9 mouse cellular contexts compared by ENCODE assay signal in the genomic region with DNA sequence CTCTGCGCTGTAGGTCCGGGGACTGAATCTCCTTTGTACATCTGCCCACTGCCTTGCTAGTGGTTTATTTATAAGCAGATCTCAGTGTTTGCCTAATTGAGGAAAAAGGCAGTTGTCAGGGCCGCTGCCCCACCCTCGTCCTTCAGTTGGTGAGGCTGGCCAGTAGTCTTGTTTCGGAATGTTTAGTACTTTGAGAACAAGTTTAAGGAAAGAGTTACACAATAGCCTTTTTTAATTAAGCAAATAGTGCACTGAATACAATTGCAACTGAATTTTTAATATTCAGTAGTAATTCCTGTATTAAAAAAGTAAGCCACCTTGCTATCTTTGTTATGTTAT. TPM values are rescaled to one million over a fixed set of nuclear protein-coding genes. Genes with fewer than 3 reads are reported as not detected.
DNase-seq lines count a peak whose midpoint lies in the region; ATAC-seq and TF ChIP-seq lines count a peak whose summit lies in the region.
"Had no signal": no experiment of that assay in that cellular context is flagged by ENCODE, and none has a peak within 500 bp of the region (broad histone marks: within the 10 kb centered on the region; RNA-seq: fewer than 3 reads in every experiment).

No protein-coding gene starts in this region.

- WGBS in heart, embryonic 16.5 days, result 1% methylated on average over 5 of the region's 5 CpGs
- WGBS in hindbrain, embryonic 16.5 days, result under 1% methylated on average over 5 of the region's 5 CpGs
- WGBS in midbrain, embryonic 13.5 days, result 1% methylated on average over 5 of the region's 5 CpGs

- H3K4me3 ChIP-seq in heart, embryonic 16.5 days (ENCODE audit: low read length), result peak overlapping the region; percentile 87
- peak overlapping the region; percentile 88 for H3K4me3 ChIP-seq in bone marrow macrophage, adult 2 months (ENCODE audit: insufficient read depth, low read length)
- H3K4me3 ChIP-seq in hindbrain, embryonic 16.5 days (ENCODE audit: low read length), result peak overlapping the region; percentile 89
- H3K4me3 ChIP-seq in midbrain, embryonic 13.5 days (replicated peaks), result peak overlapping the region; percentile 82

- H3K27ac ChIP-seq in heart, embryonic 16.5 days (ENCODE audit: low read length), result peak overlapping the region; percentile 55
- no peak overlapping the region for H3K27ac ChIP-seq in bone marrow macrophage, adult 2 months (ENCODE audit: insufficient read depth, low read depth, low read length)
- H3K27ac ChIP-seq in hindbrain, embryonic 16.5 days (ENCODE audit: low read depth, low read length), result peak overlapping the region; percentile 87
- peak overlapping the region; percentile 93 for H3K27ac ChIP-seq in midbrain, embryonic 13.5 days

- H3K9ac ChIP-seq in heart, embryonic 16.5 days (ENCODE audit: low read length), result peak overlapping the region; percentile 86
- peak overlapping the region; percentile 93 for H3K9ac ChIP-seq in hindbrain, embryonic 16.5 days (ENCODE audit: low read depth, low read length)
- H3K9ac ChIP-seq in midbrain, embryonic 13.5 days (replicated peaks), result peak overlapping the region; percentile 73

- H3K36me3 ChIP-seq in heart, embryonic 16.5 days (ENCODE audit: control insufficient read depth, insufficient read depth), result no peaks in the 10 kb centered on the region
- no peaks in the 10 kb centered on the region for H3K36me3 ChIP-seq in hindbrain, embryonic 16.5 days (ENCODE audit: control insufficient read depth, insufficient read depth, low read length)
- no peaks in the 10 kb centered on the region for H3K36me3 ChIP-seq in midbrain, embryonic 13.5 days

- no peaks in the 10 kb centered on the region for H3K9me3 ChIP-seq in heart, embryonic 16.5 days (replicated peaks; ENCODE audit: control insufficient read depth, low read length)
- no peaks in the 10 kb centered on the region for H3K9me3 ChIP-seq in hindbrain, embryonic 16.5 days (ENCODE audit: control insufficient read depth, low read length)
- H3K9me3 ChIP-seq in midbrain, embryonic 13.5 days, result no peaks in the 10 kb centered on the region

- peaks cover 4% of the 10 kb centered on the region for H3K4me1 ChIP-seq in heart, embryonic 16.5 days (ENCODE audit: control insufficient read depth, insufficient read depth, low read length)
- no peaks in the 10 kb centered on the region; the same call in 1 of the 2 replicates for H3K4me1 ChIP-seq in bone marrow macrophage, adult 2 months (ENCODE audit: control insufficient read depth, insufficient read depth, low read length)
- H3K4me1 ChIP-seq in hindbrain, embryonic 16.5 days (ENCODE audit: control insufficient read depth, insufficient read depth, low read depth, low read length), result peaks cover 25% of the 10 kb centered on the region
- H3K4me1 ChIP-seq in midbrain, embryonic 13.5 days (replicated peaks), result peaks cover 55% of the 10 kb centered on the region

- DNase-seq in heart, adult 8-10 months (ENCODE audit: low spot score), result no peak
- no peak for DNase-seq in spleen, postnatal 14 days (ENCODE audit: low spot score in 2 of 2)
- DNase-seq in right cerebral cortex, postnatal 4 days, result no peak
- DNase-seq in adrenal gland, adult 8-10 months, result no peak

- TF ChIP-seq CTCF in bone marrow macrophage, adult 2 months (IDR thresholded peaks at IDR 0.05; ENCODE audit: low read depth, low read length), result no peak

- H3K27me3 ChIP-seq in heart, embryonic 16.5 days (ENCODE audit: control insufficient read depth, insufficient read depth, low read length), result no peaks in the 10 kb centered on the region
- H3K27me3 ChIP-seq in hindbrain, embryonic 16.5 days (replicated peaks; ENCODE audit: control insufficient read depth, insufficient read depth, low read length), result no peaks in the 10 kb centered on the region
- no peaks in the 10 kb centered on the region for H3K27me3 ChIP-seq in midbrain, embryonic 13.5 days

- peak overlapping the region; percentile 83 for H3K4me2 ChIP-seq in heart, embryonic 16.5 days (ENCODE audit: low read depth, low read length)
- peak overlapping the region; percentile 72 for H3K4me2 ChIP-seq in hindbrain, embryonic 16.5 days (ENCODE audit: low read length)
- peak overlapping the region; percentile 62 for H3K4me2 ChIP-seq in midbrain, embryonic 13.5 days (replicated peaks)

- TF ChIP-seq POLR2A in bone marrow macrophage, adult 2 months (IDR thresholded peaks at IDR 0.05; ENCODE audit: borderline replicate concordance, low read depth, low read length), result no peak

- no peak for ATAC-seq in heart, embryonic 16.5 days (replicated peaks; ENCODE audit: extremely low read depth, insufficient read depth, low FRiP score)
- no peak for ATAC-seq in hindbrain, embryonic 16.5 days
- no peak for ATAC-seq in midbrain, embryonic 13.5 days

RNA-seq across cellular contexts. Expression of a gene that starts 0.7 kb away (rescaled TPM):
- polyA plus RNA-seq in heart, embryonic 16.5 days (2015; fragmentation: Nextera tagmentation; extraction: Ambion mirVana), result 9.4 and 10.0 TPM in 2 replicates
- 10 to 100 TPM; 45.2 to 59.2 (median 53.8) TPM for total RNA-seq in heart, adult 8-10 months (2022)
- 3.8 and 4.1 TPM in 2 replicates for polyA plus RNA-seq in bone marrow macrophage, adult 2 months (2012; ENCODE audit: insufficient read depth, insufficient read length, missing spikeins)
- 26.6 and 32.9 TPM in 2 replicates for polyA plus RNA-seq in hindbrain, embryonic 16.5 days (2015; fragmentation: Nextera tagmentation; extraction: Ambion mirVana)
- polyA plus RNA-seq in midbrain, embryonic 13.5 days (2015; fragmentation: Nextera tagmentation; extraction: Ambion mirVana), result 41.9 and 43.4 TPM in 2 replicates
- 10 to 100 TPM in 1 of 4 experiments, 1 to 10 TPM in 3; 7.2 to 11.7 (median 8.5) TPM for total RNA-seq in adrenal gland, adult 8-10 months (2022)
- total RNA-seq: MEL had no signal
